Mouse (Mus musculus) megakaryocyte, embryonic 14.5 days (primary cell): ENCODE data around the gene Rce1. TPM values are rescaled to one million over a fixed set of nuclear protein-coding genes. Genes with fewer than 3 reads are reported as not detected.

ENCODE experiments used
- H3K27me3 ChIP-seq: replicated peaks from 2 replicates; pipeline ENCODE3; 2012; ENCODE audit warnings: inconsistent platforms
- H3K36me3 ChIP-seq: replicated peaks from 2 replicates; pipeline ENCODE3; 2012; ENCODE audit warnings: low read length, inconsistent platforms, mixed read lengths
- H3K4me1 ChIP-seq: 2 replicates; pipeline ENCODE4 v1.6.1; 2012; ENCODE audit warnings: inconsistent platforms
- H3K4me3 ChIP-seq: replicated peaks from 2 replicates; pipeline ENCODE3; 2012; ENCODE audit warnings: moderate library complexity, mild to moderate bottlenecking, inconsistent platforms
- H3K9me3 ChIP-seq: 2 replicates; pipeline ENCODE4 v1.6.1; 2012; ENCODE audit warnings: inconsistent platforms
- FLI1 ChIP-seq: IDR thresholded peaks from 2 replicates; pipeline ENCODE4 v1.6.1; 2012; ENCODE audit warnings: low read length, inconsistent platforms, mixed read lengths
- GATA1 ChIP-seq: IDR thresholded peaks from 3 replicates; pipeline ENCODE4 v1.6.1; 2012; ENCODE audit warnings: mixed read lengths, low read length, inconsistent platforms, borderline replicate concordance
- polyA plus RNA-seq: library from polyadenylated mRNA; stranded (reverse); fragments of >175 nt; gene quantifications from 2 replicates; pipeline ENCODE4 v1.2.3, GENCODE M21; 2012; ENCODE audit warnings: low replicate concordance; ENCODE audit not compliant: insufficient read depth

Rce1 gene
- polyA plus RNA-seq, 1 experiment: 27.3 TPM

- no peak for TF ChIP-seq FLI1
- TF ChIP-seq GATA1: no peak
- Histone ChIP-seq H3K9me3 (no peaks in the 10 kb centered on the region), H3K27me3 (peaks cover 93% of the 10 kb centered on the region), H3K36me3 (no peaks in the 10 kb centered on the region), H3K4me1 (peaks cover 26% of the 10 kb centered on the region), H3K4me3 (peak overlapping the region; percentile 92)
Measured at GRCm38 (mm10) chr19:4614305-4615150, 10.9 kb downstream of the Rce1 start.

- Histone ChIP-seq H3K4me1 (peaks cover 26% of the 10 kb centered on the region), H3K36me3 (no peaks in the 10 kb centered on the region), H3K4me3 (peak overlapping the region; percentile 18), H3K9me3 (no peaks in the 10 kb centered on the region), H3K27me3 (peaks cover 93% of the 10 kb centered on the region)
- TF ChIP-seq GATA1 (no peak), FLI1 (no peak)
Measured at GRCm38 (mm10) chr19:4613464-4614304, 11.8 kb downstream of the Rce1 start.

GRCm38 (mm10) chr19:4612181-4612961 is 13.1 kb downstream of the Rce1 start:
- Histone ChIP-seq H3K36me3 (no peaks in the 10 kb centered on the region), H3K27me3 (peaks cover 93% of the 10 kb centered on the region), H3K9me3 (no peaks in the 10 kb centered on the region)

DNA sequence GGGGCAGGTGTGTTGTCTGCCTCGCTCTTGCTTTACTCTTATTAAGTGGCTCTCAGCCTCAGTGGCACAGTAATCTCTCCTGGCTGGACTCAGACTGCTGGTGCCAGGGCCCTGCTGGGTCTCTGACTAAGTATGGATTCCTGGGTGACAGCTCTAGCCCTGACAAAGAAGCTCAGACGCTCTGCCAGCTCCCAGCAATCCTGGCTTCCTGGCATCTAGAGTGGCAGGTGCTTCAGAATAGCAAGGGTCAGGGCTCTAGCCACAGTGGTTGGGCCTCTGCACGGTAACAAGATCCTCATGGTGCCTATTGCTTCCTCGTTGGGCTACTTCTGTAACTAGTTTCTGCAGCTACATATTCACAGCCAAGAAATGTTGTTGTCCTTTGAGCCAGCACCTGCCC is 15.3 kb downstream of the Rce1 start:
- no peaks in the 10 kb centered on the region for H3K9me3 ChIP-seq
- peaks cover 13% of the 10 kb centered on the region for H3K4me1 ChIP-seq
- TF ChIP-seq GATA1 (no peak), FLI1 (no peak)
- H3K36me3 ChIP-seq: no peaks in the 10 kb centered on the region
- no peak overlapping the region for H3K4me3 ChIP-seq
- peaks cover 76% of the 10 kb centered on the region for H3K27me3 ChIP-seq

More at GRCm38 (mm10) chr19:4612181-4612961, 13.1 kb downstream of the Rce1 start:
- no peak overlapping the region for H3K4me3 ChIP-seq
- TF ChIP-seq GATA1 (no peak), FLI1 (no peak)
- peaks cover 26% of the 10 kb centered on the region for H3K4me1 ChIP-seq

DNA sequence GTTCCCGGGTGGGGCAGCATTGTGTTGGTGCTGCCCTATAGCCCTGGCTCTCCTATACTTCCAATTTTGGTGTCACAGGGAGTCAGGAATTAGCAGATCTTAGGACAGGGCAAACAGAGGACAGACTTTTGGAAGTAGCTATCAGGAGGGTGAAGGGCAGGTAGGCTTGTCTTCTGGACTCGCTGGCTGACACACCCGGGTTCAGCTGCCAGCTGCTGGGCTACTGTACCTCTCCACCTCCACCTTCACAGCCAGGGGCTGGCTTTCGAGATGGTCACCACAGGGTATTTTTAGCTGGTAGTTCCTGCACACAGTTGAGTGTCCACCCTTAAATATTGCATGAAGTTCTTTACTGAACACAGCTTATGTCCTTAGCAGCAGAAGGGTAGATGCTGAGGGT is 16.9 kb downstream of the Rce1 start:
- peaks cover 13% of the 10 kb centered on the region for H3K4me1 ChIP-seq
- H3K36me3 ChIP-seq: no peaks in the 10 kb centered on the region

DNA sequence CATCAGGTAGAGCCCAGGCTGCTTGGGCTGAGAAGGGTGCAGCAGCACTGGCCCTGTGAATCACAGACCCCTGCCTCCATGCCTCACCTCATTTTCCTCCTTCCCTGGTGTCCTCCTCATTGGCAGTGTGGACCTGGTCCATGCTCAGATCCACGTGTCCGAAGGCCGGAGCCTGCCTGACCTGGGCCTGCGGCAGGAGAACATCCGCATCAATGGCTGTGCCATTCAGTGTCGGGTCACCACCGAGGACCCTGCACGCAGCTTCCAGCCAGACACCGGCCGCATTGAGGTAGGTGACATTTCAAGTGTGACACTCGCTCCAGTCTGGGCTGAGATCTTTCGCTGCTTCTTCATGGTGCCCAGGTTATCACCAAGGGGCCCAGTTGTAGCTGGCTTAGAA is 18.0 kb downstream of the Rce1 start:
- H3K4me1 ChIP-seq: peaks cover 13% of the 10 kb centered on the region
- H3K9me3 ChIP-seq: no peaks in the 10 kb centered on the region
- no peaks in the 10 kb centered on the region for H3K36me3 ChIP-seq
- peaks cover 68% of the 10 kb centered on the region for H3K27me3 ChIP-seq
- no peak for TF ChIP-seq FLI1
- TF ChIP-seq GATA1: no peak
- no peak overlapping the region for H3K4me3 ChIP-seq

More for the DNA sequence above, 16.9 kb downstream of the Rce1 start:
- TF ChIP-seq FLI1: no peak
- TF ChIP-seq GATA1: no peak
- Histone ChIP-seq H3K4me3 (no peak overlapping the region), H3K27me3 (peaks cover 69% of the 10 kb centered on the region), H3K9me3 (no peaks in the 10 kb centered on the region)

- Histone ChIP-seq H3K9me3 (no peaks in the 10 kb centered on the region), H3K4me3 (no peak overlapping the region), H3K4me1 (peaks cover 13% of the 10 kb centered on the region), H3K27me3 (peaks cover 73% of the 10 kb centered on the region), H3K36me3 (no peaks in the 10 kb centered on the region)
- no peak for TF ChIP-seq FLI1
- TF ChIP-seq GATA1: no peak
Measured at GRCm38 (mm10) chr19:4605654-4606053, 19.8 kb downstream of the Rce1 start.

DNA sequence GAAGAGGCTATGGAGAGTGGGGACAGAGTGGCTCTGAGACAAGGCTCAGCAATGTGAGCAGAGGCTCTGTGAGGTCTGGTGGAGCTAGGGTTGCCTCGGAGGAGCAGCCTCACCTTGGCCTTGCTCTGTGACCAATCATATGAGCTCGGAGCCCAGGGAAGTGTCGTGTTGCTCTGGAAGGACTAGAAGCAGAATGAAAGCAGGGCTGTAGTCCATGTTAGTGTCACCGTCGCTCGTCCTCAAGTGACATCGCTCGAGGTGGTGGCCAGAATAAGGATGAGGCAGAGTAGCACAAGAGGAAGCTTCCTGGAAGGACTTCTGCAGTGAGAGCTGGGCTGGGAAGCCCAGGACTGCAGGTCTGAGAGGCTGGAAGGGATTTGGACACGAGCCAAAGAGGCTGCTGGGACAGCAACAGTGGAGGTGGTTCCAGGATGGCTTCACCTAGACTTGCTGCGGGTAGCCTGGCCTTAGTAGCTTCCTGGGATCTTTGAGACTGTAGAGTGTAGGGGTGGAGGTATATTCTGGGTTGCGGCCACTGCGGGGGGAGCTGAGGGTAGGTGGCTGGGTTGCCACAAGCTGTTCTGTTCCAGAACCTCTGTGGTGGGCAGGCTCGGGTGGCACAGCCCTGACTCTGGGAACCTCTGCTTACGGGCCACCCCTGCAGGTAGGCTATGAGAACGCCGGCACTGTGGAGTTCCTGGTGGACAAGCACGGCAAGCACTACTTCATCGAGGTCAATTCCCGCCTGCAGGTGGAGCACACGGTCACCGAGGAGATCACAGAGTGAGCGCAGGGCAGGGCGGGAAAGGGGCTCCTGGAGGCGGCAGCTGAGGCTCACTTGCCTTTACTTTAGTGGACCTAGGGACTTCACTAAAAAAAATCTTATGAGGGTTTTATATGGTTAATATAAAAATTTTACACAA is 21.4 kb downstream of the Rce1 start:
- no peaks in the 10 kb centered on the region for H3K9me3 ChIP-seq
- H3K27me3 ChIP-seq: peaks cover 73% of the 10 kb centered on the region
- no peak overlapping the region for H3K4me3 ChIP-seq
- TF ChIP-seq GATA1 (no peak), FLI1 (no peak)
- H3K4me1 ChIP-seq: peaks cover 13% of the 10 kb centered on the region
- H3K36me3 ChIP-seq: no peaks in the 10 kb centered on the region

DNA sequence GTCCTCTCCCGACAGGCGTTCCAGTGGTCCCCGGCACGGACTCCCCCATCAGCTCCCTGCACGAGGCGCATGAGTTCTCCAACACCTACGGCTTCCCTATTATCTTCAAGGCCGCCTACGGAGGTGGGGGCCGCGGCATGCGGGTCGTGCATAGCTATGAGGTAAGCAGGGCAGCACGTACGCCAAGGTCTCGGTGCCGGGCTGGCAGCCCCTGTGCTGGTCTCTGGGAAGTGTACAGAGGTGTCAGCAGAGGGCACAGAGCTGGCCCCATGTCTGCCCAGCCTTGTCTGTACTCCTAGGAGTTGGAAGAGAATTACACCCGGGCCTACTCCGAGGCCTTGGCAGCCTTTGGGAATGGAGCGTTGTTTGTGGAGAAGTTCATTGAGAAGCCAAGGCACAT is 23.0 kb downstream of the Rce1 start:
- Histone ChIP-seq H3K4me1 (peaks cover 13% of the 10 kb centered on the region), H3K9me3 (no peaks in the 10 kb centered on the region), H3K36me3 (no peaks in the 10 kb centered on the region), H3K27me3 (peaks cover 69% of the 10 kb centered on the region), H3K4me3 (no peak overlapping the region)
- TF ChIP-seq GATA1: no peak
- TF ChIP-seq FLI1: no peak
